Mouse (Mus musculus) midbrain, embryonic 10.5 days (tissue): ENCODE measurements around the gene Mptx1. TPM values are rescaled to one million over a fixed set of nuclear protein-coding genes. Genes with fewer than 3 reads are reported as not detected.
"Not testable (repeated sequence)": the region's sequence is repeated elsewhere in the genome, so short reads cannot be mapped to it uniquely, and the experiment has no call there.

Experiments used
- DNase-seq: peaks from one replicate; pipeline ENCODE4 v3.0.0-alpha.2; 2017; ENCODE audit warnings: low spot score
- H3K27ac ChIP-seq: fragments of 300-500 bp; sonication (generic); replicated peaks from 2 replicates; pipeline ENCODE4 v1.5.1; 2016; ENCODE audit warnings: mild to moderate bottlenecking
- H3K27me3 ChIP-seq: fragments of 300-500 bp; sonication (generic); 2 replicates; pipeline ENCODE4 v1.6.1; 2016; ENCODE audit warnings: low read depth, mild to moderate bottlenecking; ENCODE audit not compliant: poor library complexity, severe bottlenecking
- H3K36me3 ChIP-seq: fragments of 300-500 bp; sonication (generic); 2 replicates; pipeline ENCODE4 v1.6.1; 2016; ENCODE audit warnings: mild to moderate bottlenecking, moderate library complexity
- H3K4me1 ChIP-seq: fragments of 300-500 bp; sonication (generic); 2 replicates; pipeline ENCODE4 v1.6.1; 2016
- H3K4me3 ChIP-seq: fragments of 300-500 bp; sonication (generic); 2 replicates; pipeline ENCODE4 v1.5.1; 2016; ENCODE audit warnings: mild to moderate bottlenecking, moderate library complexity
- H3K9me3 ChIP-seq: fragments of 300-500 bp; sonication (generic); replicated peaks from 2 replicates; pipeline ENCODE4 v1.6.1; 2016; ENCODE audit warnings: mild to moderate bottlenecking
- WGBS: fragments of 180-500 bp; shearing (Covaris S2); methylation state at CpG from one replicate; pipeline ENCODE4 v1.1.7; 2016; 5-methylcytosine and 5-hydroxymethylcytosine counted together
- polyA plus RNA-seq: library from polyadenylated mRNA; unstranded; fragments of >200 nt; fragmentation: Nextera tagmentation; extraction: Ambion mirVana; gene quantifications from 2 replicates; pipeline ENCODE4 v1.2.1, GENCODE M21; 2016

The Mptx1 gene
- not detected in 2 replicates for polyA plus RNA-seq

DNA sequence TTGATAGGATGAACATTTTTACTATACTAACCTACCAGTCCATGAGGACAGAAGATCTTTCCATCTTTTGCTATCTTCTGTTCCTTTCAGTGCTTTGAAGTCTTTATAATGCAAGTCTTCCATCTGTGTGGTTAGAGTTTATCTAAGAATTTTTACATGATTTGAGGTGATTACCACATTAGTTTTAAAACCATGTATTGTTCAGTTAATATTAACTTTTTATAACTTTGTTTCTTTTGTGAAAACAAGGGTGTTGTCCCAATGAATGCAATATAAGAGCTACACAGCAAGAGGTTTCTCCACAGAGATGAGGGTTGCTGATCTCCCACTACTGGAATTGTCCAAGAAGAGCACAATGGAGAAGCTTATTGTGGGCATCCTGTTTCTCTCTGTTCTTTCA is at the start of gene Mptx1:
TSS of gene Mptx1 (plus strand) at position 301 of the 400 bp plus-strand sequence.
- H3K4me1 ChIP-seq, result no peaks in the 10 kb centered on the region
- H3K36me3 ChIP-seq, result no peaks in the 10 kb centered on the region
- no peaks in the 10 kb centered on the region for H3K9me3 ChIP-seq
- no peak within 1 kb of the TSS for H3K27ac ChIP-seq
- no peak for DNase-seq
- H3K27me3 ChIP-seq, result no peaks in the 10 kb centered on the region
- no peak within 1 kb of the TSS for H3K4me3 ChIP-seq

DNA sequence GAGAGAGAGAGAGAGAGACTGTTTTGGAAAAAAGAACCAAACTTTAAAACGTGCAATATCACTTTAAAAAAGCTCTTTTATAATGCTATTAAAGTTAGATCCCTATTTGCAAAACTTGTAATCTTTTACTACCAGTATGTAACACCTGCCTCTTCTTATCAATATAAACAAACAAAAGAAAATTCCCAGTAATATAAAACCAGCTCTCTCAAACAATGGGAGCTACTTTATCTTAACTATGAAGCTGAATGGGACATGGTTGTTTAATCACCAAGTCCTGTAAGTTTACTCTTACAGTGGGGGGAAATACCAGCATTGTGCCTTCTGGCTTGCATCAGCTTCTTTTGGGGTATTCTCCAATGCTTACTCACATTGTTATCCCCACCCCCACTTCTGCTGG is 27.2 kb upstream of the Mptx1 start:
- no peak for DNase-seq
- no peaks in the 10 kb centered on the region for H3K27me3 ChIP-seq
- no peaks in the 10 kb centered on the region for H3K9me3 ChIP-seq
- no peak overlapping the region for H3K27ac ChIP-seq
- WGBS, result 60% methylated on average over 1 of the region's 1 CpGs
- no peaks in the 10 kb centered on the region for H3K4me1 ChIP-seq
- no peaks in the 10 kb centered on the region for H3K36me3 ChIP-seq
- H3K4me3 ChIP-seq, result no peak overlapping the region

DNA sequence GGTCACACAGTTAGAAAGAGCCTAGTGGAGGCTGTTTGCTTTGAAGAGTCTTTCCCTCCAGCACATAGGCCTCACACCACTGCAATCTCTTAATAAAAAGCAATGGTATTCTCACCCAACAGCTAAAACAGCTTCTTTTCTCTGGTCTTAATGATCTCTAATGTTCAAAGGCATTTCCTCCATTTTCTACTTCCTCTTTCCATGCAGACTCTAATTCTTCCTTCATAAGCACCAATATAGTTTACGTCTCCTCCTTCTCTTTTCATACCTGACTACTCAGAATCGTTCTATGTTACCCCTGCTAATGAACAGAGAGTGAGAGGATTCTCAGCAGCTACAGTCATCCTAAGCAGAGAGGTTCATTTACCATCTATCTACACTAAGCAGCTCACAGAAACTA is 13.0 kb upstream of the Mptx1 start:
- no peak for DNase-seq
- Histone ChIP-seq H3K27ac (no peak overlapping the region), H3K27me3 (no peaks in the 10 kb centered on the region), H3K4me1 (no peaks in the 10 kb centered on the region), H3K4me3 (no peak overlapping the region), H3K9me3 (no peaks in the 10 kb centered on the region), H3K36me3 (no peaks in the 10 kb centered on the region)
- 83% methylated on average over 2 of the region's 2 CpGs for WGBS

DNA sequence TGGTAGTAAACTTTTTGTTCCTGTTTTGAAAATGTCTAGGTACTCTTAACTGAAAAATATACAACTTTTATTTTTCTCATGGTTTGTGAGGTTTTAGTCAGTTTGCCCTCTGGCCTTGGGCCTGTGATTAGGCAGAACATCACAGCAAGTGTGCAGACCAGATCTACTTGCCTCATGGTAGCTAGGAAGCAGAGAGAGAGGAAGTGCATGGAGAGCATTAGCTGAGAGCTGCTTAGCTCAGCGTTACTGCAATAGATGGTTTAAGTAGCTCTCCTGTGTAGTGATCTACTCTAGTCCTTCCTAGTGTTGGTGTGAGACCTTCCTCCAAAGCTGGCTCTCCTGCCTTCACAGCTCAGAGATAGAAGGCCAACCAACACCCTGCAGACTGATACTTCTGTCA is 23.3 kb downstream of the Mptx1 start:
- 70% methylated on average over 1 of the region's 1 CpGs for WGBS
- H3K9me3 ChIP-seq, H3K27ac ChIP-seq, DNase-seq, H3K27me3 ChIP-seq, H3K4me3 ChIP-seq, H3K36me3 ChIP-seq, H3K4me1 ChIP-seq: not testable (repeated sequence)

GRCm38 (mm10) chr1:174354640-174355039 is 24.3 kb downstream of the Mptx1 start:
- 80% methylated on average over 5 of the region's 5 CpGs for WGBS

DNA sequence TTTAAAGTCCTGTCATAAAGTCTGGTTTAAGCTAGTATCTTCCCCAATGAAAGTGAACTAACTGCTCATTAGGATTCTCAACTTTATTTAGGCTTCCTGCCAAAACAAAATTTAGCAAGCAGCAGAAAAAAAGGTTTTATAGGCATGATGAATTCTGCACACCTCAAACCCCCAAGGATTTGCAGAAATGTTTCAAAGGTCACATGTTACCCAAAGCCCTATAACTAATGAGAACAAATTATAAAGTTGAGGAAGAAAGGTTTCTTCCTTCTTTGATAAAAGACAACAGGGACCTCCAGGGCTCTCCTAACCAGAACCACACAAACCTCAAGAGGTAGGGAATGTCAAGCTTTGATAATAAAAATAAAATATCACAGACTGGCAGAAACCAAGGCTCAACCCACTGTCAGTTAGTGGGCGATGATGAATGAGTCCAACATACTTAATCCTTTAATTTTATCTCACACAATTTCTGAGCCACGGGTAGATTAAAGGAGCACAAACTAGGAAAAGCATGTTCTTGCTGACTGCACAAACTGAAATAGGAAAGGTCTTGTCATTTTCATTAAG is 34.6 kb downstream of the Mptx1 start, which contains the start of gene Olfr417:
TSS of gene Olfr417 (plus strand) at position 241 of the 570 bp plus-strand sequence.
- H3K4me3 ChIP-seq, result no peak within 1 kb of the TSS
- DNase-seq, result no peak
- no peaks in the 10 kb centered on the region for H3K27me3 ChIP-seq
- no peaks in the 10 kb centered on the region for H3K9me3 ChIP-seq
- no peak within 1 kb of the TSS for H3K27ac ChIP-seq
- 81% methylated on average over 2 of the region's 2 CpGs for WGBS
- H3K36me3 ChIP-seq, result no peaks in the 10 kb centered on the region
- no peaks in the 10 kb centered on the region for H3K4me1 ChIP-seq

More at GRCm38 (mm10) chr1:174354640-174355039, 24.3 kb downstream of the Mptx1 start:
- Histone ChIP-seq H3K4me3 (no peak overlapping the region), H3K27me3 (no peaks in the 10 kb centered on the region), H3K27ac (no peak overlapping the region), H3K9me3 (no peaks in the 10 kb centered on the region), H3K4me1 (no peaks in the 10 kb centered on the region), H3K36me3 (no peaks in the 10 kb centered on the region)
- DNase-seq, result no peak

- Histone ChIP-seq H3K9me3 (no peaks in the 10 kb centered on the region), H3K4me3 (no peak overlapping the region), H3K4me1 (no peaks in the 10 kb centered on the region), H3K27me3 (no peaks in the 10 kb centered on the region), H3K27ac (no peak overlapping the region), H3K36me3 (no peaks in the 10 kb centered on the region)
- 89% methylated on average over 3 of the region's 3 CpGs for WGBS
- DNase-seq, result no peak
Observed at GRCm38 (mm10) chr1:174373799-174374198, 43.5 kb downstream of the Mptx1 start.

Other genes with a start within 250 kb of the Mptx1 start
- not detected in 2 replicates for gene Olfr429, start 246.2 kb upstream of the Mptx1 start, polyA plus RNA-seq
- gene Olfr427, start 233.6 kb upstream of the Mptx1 start, polyA plus RNA-seq, result not detected in 2 replicates
- not detected in 2 replicates for gene Olfr231, start 209.4 kb upstream of the Mptx1 start, polyA plus RNA-seq
- gene Olfr424, start 199.0 kb upstream of the Mptx1 start, polyA plus RNA-seq, result not detected in 2 replicates
- not detected in 2 replicates for gene Olfr420, start 174.9 kb upstream of the Mptx1 start, polyA plus RNA-seq
- 1.4 TPM in 2 replicates for gene Spta1, start 157.7 kb upstream of the Mptx1 start, polyA plus RNA-seq
- gene Olfr419, start 78.5 kb upstream of the Mptx1 start, polyA plus RNA-seq, result not detected in 2 replicates
- not detected in 2 replicates for gene Olfr417, start 34.6 kb downstream of the Mptx1 start, polyA plus RNA-seq
- gene Olfr248, start 60.5 kb downstream of the Mptx1 start, polyA plus RNA-seq, result not detected in 2 replicates
- not detected in 2 replicates for gene Olfr414, start 93.5 kb downstream of the Mptx1 start, polyA plus RNA-seq
- not detected in 2 replicates for gene Olfr220, start 111.6 kb downstream of the Mptx1 start, polyA plus RNA-seq
- 5.6 and 7.3 TPM in 2 replicates for gene Fmn2, start 171.3 kb downstream of the Mptx1 start, polyA plus RNA-seq